Mouse (Mus musculus) lung, embryonic 14.5 days (tissue): ENCODE data around the gene Gm9803. TPM values are rescaled to one million over a fixed set of nuclear protein-coding genes. Genes with fewer than 3 reads are reported as not detected.

Source experiments
- ATAC-seq: fragments of 200-750 bp; cut with Nextera tagmentation; 2 replicates; pipeline ENCODE4 v1.8.0; 2017; ENCODE audit warnings: mild to moderate bottlenecking, moderate TSS enrichment, moderate library complexity; ENCODE audit not compliant: insufficient read depth
- DNase-seq: peaks from one replicate; pipeline ENCODE4 v3.0.0-alpha.2; 2015
- H3K27ac ChIP-seq: fragments of 300-500 bp; sonication (generic); 2 replicates; pipeline ENCODE4 v1.5.1; 2014; ENCODE audit warnings: low read depth, mild to moderate bottlenecking, moderate library complexity
- H3K27me3 ChIP-seq: fragments of 300-500 bp; sonication (generic); 2 replicates; pipeline ENCODE4 v1.6.1; 2014; ENCODE audit warnings: low read length, control low read depth; ENCODE audit not compliant: insufficient read depth
- H3K36me3 ChIP-seq: fragments of 300-500 bp; sonication (generic); 2 replicates; pipeline ENCODE4 v1.6.1; 2014; ENCODE audit warnings: control low read depth; ENCODE audit not compliant: insufficient read depth
- H3K4me1 ChIP-seq: fragments of 300-500 bp; sonication (generic); 2 replicates; pipeline ENCODE4 v1.6.1; 2014; ENCODE audit warnings: antibody characterized with exemption, control low read depth; ENCODE audit not compliant: insufficient read depth
- H3K4me2 ChIP-seq: fragments of 300-500 bp; sonication (generic); 2 replicates; pipeline ENCODE4 v1.6.1; 2014; ENCODE audit warnings: mild to moderate bottlenecking
- H3K4me3 ChIP-seq: fragments of 300-500 bp; sonication (generic); 2 replicates; pipeline ENCODE4 v1.5.1; 2014; ENCODE audit warnings: low read depth, low read length
- H3K9ac ChIP-seq: fragments of 300-500 bp; sonication (generic); 2 replicates; pipeline ENCODE4 v1.6.1; 2014
- H3K9me3 ChIP-seq: fragments of 300-500 bp; sonication (generic); 2 replicates; pipeline ENCODE4 v1.6.1; 2016; ENCODE audit warnings: low read depth, low read length, control low read depth
- CTCF ChIP-seq: IDR thresholded peaks from 2 replicates; pipeline ENCODE4 v1.5.1; 2016; ENCODE audit warnings: antibody characterized with exemption, low read depth
- WGBS: fragments of 180-500 bp; shearing (Covaris S2); extraction: QIAGEN DNeasy Blood & Tissue Kit; methylation state at CpG from one replicate; pipeline ENCODE4 v1.1.7; 2014; 5-methylcytosine and 5-hydroxymethylcytosine counted together
- polyA plus RNA-seq: library from polyadenylated mRNA; unstranded; fragments of >200 nt; fragmentation: Nextera tagmentation; extraction: Ambion mirVana; gene quantifications from 2 replicates; pipeline ENCODE4 v1.2.1, GENCODE M21; 2014

Gm9803 gene
- polyA plus RNA-seq, 1 experiment from 2014 or later, result 10.5 TPM

GRCm38 (mm10) chr10:43480227-43480849, 43.5 kb upstream of the Gm9803 start:
- DNase-seq (peak; percentile 17), ATAC-seq (no peak)
- H3K4me1 ChIP-seq, result peaks cover 16% of the 10 kb centered on the region
- H3K36me3 ChIP-seq, result no peaks in the 10 kb centered on the region
- peak overlapping the region; percentile 98 for H3K27ac ChIP-seq
- H3K9ac ChIP-seq, result peak overlapping the region; percentile 97
- no peak for TF ChIP-seq CTCF
- 6% methylated on average over 13 of the region's 13 CpGs for WGBS
- H3K4me3 ChIP-seq, result peak overlapping the region; percentile 82
- no peaks in the 10 kb centered on the region for H3K27me3 ChIP-seq
- H3K9me3 ChIP-seq, result no peaks in the 10 kb centered on the region
- H3K4me2 ChIP-seq, result peak overlapping the region; percentile 91

DNA sequence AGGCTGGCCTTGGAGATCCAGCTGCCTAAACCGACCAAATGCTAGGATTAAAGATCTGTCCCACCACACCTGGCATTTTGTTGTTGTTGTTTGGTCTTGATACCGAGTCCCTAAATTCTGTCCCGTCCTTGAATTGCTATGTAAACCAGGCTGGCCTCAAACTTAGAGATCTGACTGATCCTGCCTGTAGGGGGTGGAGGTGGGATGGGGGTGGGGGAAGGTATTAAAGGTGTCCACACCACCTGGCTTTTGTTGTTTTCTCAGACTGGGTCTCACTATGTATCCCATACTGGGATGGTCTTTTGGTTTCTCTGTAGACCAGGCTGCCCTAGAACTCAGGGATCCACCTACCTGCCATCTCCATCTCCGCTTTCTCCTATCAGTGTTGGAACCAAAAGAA, 42.7 kb upstream of the Gm9803 start:
- Histone ChIP-seq H3K9me3 (no peaks in the 10 kb centered on the region), H3K4me3 (no peak overlapping the region), H3K36me3 (no peaks in the 10 kb centered on the region), H3K27me3 (no peaks in the 10 kb centered on the region), H3K27ac (no peak overlapping the region), H3K4me1 (peaks cover 16% of the 10 kb centered on the region), H3K4me2 (peak overlapping the region; percentile 91), H3K9ac (no peak overlapping the region)
- TF ChIP-seq CTCF, result no peak
- DNase-seq, result no peak
- no peak for ATAC-seq
- 33% methylated on average over 4 of the region's 4 CpGs for WGBS

GRCm38 (mm10) chr10:43482021-43482420, 41.9 kb upstream of the Gm9803 start:
- no peak overlapping the region for H3K4me2 ChIP-seq
- no peaks in the 10 kb centered on the region for H3K9me3 ChIP-seq
- H3K27me3 ChIP-seq, result no peaks in the 10 kb centered on the region
- no peaks in the 10 kb centered on the region for H3K36me3 ChIP-seq
- WGBS, result 88% methylated on average over 5 of the region's 5 CpGs
- ATAC-seq (no peak), DNase-seq (no peak)
- no peak for TF ChIP-seq CTCF
- no peak overlapping the region for H3K4me3 ChIP-seq
- no peak overlapping the region for H3K27ac ChIP-seq
- H3K9ac ChIP-seq, result no peak overlapping the region
- peaks cover 16% of the 10 kb centered on the region for H3K4me1 ChIP-seq

GRCm38 (mm10) chr10:43483426-43483995, 40.4 kb upstream of the Gm9803 start:
- H3K27me3 ChIP-seq, result no peaks in the 10 kb centered on the region
- peaks cover 16% of the 10 kb centered on the region for H3K4me1 ChIP-seq
- no peak for ATAC-seq
- peak overlapping the region; percentile 80 for H3K27ac ChIP-seq
- H3K9me3 ChIP-seq, result no peaks in the 10 kb centered on the region
- peak; percentile 41 for DNase-seq
- H3K36me3 ChIP-seq, result no peaks in the 10 kb centered on the region
- 39% methylated on average over 9 of the region's 9 CpGs for WGBS
- no peak overlapping the region for H3K4me3 ChIP-seq
- peak overlapping the region; percentile 41 for H3K4me2 ChIP-seq
- peak overlapping the region; percentile 41; the same call in 1 of the 2 replicates for H3K9ac ChIP-seq
- TF ChIP-seq CTCF, result no peak

DNA sequence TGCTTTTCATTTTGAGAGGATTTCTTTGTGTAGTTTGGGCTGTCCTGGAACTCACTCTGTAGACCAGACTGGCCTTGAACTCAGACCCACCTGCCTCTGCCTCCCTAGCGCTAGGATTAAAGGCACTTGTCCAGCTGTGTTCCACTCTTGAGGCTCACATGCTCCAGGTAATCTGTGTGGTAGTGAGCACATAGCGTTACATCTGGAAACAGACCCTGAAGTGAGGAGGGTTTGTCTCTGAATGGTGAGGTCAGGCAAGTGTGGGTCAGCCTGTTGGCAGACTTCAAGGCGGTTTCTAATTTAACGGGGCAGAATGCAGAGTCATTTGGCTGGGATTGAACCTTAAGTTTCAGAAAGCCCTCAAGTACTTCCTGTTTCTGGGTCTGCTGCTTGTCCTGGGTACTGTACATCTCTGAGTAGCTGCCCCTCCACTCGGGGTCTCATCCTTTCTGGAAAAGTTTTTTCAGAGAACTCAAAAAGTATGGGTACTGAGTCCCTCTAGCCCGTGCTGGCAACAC, 38.1 kb upstream of the Gm9803 start:
- no peak overlapping the region for H3K4me3 ChIP-seq
- no peaks in the 10 kb centered on the region for H3K27me3 ChIP-seq
- DNase-seq, result no peak
- H3K27ac ChIP-seq, result no peak overlapping the region
- no peak for TF ChIP-seq CTCF
- ATAC-seq, result no peak
- H3K9me3 ChIP-seq, result no peaks in the 10 kb centered on the region
- no peak overlapping the region for H3K4me2 ChIP-seq
- peaks cover 11% of the 10 kb centered on the region for H3K4me1 ChIP-seq
- no peak overlapping the region for H3K9ac ChIP-seq
- 80% methylated on average over 6 of the region's 6 CpGs for WGBS
- H3K36me3 ChIP-seq, result no peaks in the 10 kb centered on the region

- Histone ChIP-seq H3K27me3 (no peaks in the 10 kb centered on the region), H3K9me3 (no peaks in the 10 kb centered on the region), H3K4me3 (no peak overlapping the region), H3K36me3 (no peaks in the 10 kb centered on the region), H3K4me1 (peaks cover 8% of the 10 kb centered on the region), H3K27ac (no peak overlapping the region), H3K4me2 (no peak overlapping the region), H3K9ac (no peak overlapping the region)
- ATAC-seq (no peak), DNase-seq (no peak)
- WGBS, result 78% methylated on average over 3 of the region's 3 CpGs
- TF ChIP-seq CTCF, result no peak
These were observed 36.4 kb upstream of the Gm9803 start for GRCm38 (mm10) chr10:43487441-43488010.

GRCm38 (mm10) chr10:43488258-43488657, 35.6 kb upstream of the Gm9803 start:
- H3K36me3 ChIP-seq, result no peaks in the 10 kb centered on the region
- no peak overlapping the region for H3K4me2 ChIP-seq
- no peaks in the 10 kb centered on the region for H3K27me3 ChIP-seq
- no peak overlapping the region for H3K4me3 ChIP-seq
- DNase-seq (no peak), ATAC-seq (no peak)
- WGBS, result 68% methylated on average over 4 of the region's 4 CpGs
- peaks cover 4% of the 10 kb centered on the region; the same call in 1 of the 2 replicates for H3K4me1 ChIP-seq
- no peak for TF ChIP-seq CTCF
- no peaks in the 10 kb centered on the region for H3K9me3 ChIP-seq
- no peak overlapping the region for H3K27ac ChIP-seq
- H3K9ac ChIP-seq, result no peak overlapping the region
